Mouse (Mus musculus): ENCODE data around the gene Cc2d2a.

DNA sequence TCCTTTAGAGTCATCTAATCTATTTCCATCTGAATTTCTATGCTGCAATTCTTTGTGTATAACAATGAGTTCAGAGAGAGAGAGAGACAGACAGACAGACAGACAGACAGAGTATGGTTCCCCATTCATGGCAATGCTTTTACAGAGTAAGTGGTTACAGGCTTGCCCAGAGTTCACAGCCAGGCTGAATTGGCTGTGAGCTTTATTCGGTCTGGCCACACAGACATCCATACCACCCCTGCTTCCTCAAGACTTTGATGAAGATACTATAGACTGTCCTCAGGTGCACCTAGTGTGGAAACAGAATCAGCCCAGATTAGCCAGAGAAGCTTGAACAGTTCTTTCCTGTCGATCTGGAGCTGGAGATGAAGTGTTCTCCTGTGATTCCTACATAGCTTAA, 10.9 kb downstream of the Cc2d2a start:
- TF ChIP-seq CTCF (IDR thresholded peaks at IDR 0.05; ENCODE audit: low read depth) = no peak
- no peak for TF ChIP-seq EP300 (IDR thresholded peaks at IDR 0.05; ENCODE audit: low read depth)
